Mouse (Mus musculus): ENCODE data around the gene Ttll1.
A peak's percentile ranks its signal among the peaks of the same experiment; 100 is the strongest.

Gene Ttll1

DNA sequence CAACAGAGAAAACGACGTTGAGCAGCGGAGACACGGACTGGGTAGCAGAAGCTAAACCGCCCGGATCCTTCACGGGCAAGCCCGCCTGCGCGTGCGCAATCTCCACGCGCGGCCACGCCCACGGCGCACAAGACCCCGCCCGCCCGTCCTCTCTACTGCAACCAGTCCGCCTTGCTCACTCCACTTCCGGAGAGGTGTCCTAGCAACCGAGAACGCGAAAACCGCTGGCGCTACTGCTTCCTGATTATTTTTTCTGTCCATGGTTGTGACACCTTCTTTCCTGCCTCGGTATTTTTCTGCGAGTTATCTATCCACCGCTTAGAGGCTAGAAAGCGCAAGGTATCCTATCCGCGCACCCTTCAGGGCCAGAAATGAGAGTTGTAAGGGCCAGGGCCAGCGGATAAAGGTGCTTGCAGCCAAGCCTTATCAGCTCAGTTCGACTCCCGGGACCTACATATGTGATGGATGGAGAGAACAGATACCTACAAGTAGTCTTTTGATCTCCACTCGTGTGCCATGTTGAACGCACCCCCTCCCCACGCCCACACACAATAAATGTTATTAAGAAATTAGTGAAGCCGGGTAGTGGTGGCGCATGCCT, at the start of gene Ttll1:
TSS of gene Ttll1 (minus strand) at position 89 of the 601 bp plus-strand sequence.
- DNase-seq (ENCODE audit: low read depth), result peak; percentile 87

GRCm38 (mm10) chr15:83555161-83555974, 44.7 kb upstream of the Ttll1 start:
- DNase-seq (ENCODE audit: low read depth), result peak; percentile 70

- no peak for DNase-seq (ENCODE audit: low read depth)
Observed at GRCm38 (mm10) chr15:83553831-83554230, 43.1 kb upstream of the Ttll1 start.

DNA sequence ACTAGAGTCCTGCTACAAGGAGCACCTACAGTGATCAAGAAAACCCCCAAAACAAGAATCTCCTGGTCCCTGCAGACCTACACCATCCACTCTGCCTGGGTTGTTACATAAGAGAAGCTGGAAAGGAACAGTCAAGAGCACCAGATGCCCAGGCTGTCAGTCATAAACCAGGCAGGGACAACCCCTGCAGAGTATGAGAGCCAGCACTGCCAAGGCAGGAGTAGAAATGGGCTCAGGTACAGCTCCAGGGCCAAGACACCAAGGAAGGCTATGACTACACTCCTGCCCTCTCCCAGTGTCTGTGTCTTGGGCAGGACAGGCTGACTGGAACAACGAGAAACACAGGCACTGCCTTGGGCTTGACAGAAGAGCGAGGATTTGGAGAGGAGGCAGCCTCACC, 39.4 kb upstream of the Ttll1 start:
- no peak for DNase-seq (ENCODE audit: low read depth)

DNA sequence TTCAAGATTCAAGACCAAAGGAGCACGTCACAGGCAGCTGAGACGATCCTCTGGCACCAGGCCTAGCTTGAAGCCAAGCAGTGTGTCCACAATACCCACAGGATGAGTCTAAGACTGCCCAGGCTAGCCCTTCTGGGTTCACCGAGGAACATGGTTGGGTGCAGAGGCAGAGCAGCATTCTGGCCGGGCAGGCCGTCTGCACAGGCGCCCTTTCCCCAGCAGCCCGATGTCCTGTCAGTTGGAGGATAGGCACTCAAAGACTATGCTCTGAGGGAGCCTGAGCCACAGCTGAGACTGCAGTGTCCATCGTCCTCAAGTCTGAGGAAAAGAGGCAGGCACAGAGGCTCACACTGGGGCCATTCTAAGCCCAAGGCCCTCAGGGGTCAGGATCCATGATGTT, 36.5 kb upstream of the Ttll1 start:
- no peak for DNase-seq (ENCODE audit: low read depth)

- no peak for DNase-seq (ENCODE audit: low read depth)
Observed at GRCm38 (mm10) chr15:83546029-83546428, 35.3 kb upstream of the Ttll1 start.

DNA sequence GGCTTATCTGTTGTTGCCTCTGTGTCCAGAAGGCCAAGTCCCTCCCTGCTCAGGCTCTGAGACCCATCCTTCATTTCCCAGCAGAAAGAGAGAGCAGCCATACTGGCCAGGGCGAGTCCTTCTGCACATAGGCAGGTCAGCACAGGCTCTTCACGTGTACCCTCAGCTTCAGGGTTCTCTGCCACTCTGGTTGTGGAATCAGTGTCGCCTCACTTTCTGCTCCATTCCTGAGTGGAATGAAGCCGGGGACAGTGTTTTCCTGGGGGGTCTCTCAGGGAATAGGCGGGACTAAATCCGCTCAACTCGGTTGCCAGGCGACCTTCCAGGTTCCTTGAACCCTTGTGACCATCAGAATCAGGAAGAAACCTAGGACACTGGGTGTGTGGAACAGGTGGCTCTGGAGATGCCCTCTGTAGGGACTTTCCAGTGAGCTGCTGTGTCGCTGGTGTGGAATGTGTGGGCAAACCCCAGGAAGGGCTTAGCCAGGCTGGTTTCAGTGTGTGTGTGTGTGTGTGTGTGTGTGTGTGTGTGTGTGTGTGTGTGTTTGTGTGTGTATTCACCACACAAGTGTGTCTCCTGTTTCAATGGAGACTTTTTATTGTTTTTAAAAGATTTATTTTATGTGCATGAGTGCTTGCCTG, 31.1 kb upstream of the Ttll1 start:
- no peak for DNase-seq (ENCODE audit: low read depth)

- no peak for DNase-seq (ENCODE audit: low read depth)
Observed at GRCm38 (mm10) chr15:83539905-83540304, 29.2 kb upstream of the Ttll1 start.

- no peak for DNase-seq (ENCODE audit: low read depth)
Observed at GRCm38 (mm10) chr15:83538855-83539254, 28.2 kb upstream of the Ttll1 start.

DNA sequence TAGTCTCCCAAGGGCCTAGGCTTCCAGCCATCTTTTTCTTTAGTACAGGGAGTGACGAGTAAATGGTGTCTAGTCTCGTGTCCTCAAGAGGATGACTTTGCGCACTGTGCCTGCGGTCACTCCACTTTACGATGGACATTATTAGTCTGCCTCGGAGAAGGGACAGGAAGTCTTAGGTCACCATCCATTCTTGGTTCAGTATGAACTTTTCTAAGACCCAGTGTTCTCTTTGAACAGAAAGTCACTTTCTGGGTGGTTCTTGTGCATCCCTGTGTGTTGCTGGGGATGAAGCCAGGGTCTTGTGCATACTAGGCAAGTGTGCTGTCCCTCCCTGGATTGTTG, 25.2 kb upstream of the Ttll1 start:
- DNase-seq (ENCODE audit: low read depth), result no peak

DNA sequence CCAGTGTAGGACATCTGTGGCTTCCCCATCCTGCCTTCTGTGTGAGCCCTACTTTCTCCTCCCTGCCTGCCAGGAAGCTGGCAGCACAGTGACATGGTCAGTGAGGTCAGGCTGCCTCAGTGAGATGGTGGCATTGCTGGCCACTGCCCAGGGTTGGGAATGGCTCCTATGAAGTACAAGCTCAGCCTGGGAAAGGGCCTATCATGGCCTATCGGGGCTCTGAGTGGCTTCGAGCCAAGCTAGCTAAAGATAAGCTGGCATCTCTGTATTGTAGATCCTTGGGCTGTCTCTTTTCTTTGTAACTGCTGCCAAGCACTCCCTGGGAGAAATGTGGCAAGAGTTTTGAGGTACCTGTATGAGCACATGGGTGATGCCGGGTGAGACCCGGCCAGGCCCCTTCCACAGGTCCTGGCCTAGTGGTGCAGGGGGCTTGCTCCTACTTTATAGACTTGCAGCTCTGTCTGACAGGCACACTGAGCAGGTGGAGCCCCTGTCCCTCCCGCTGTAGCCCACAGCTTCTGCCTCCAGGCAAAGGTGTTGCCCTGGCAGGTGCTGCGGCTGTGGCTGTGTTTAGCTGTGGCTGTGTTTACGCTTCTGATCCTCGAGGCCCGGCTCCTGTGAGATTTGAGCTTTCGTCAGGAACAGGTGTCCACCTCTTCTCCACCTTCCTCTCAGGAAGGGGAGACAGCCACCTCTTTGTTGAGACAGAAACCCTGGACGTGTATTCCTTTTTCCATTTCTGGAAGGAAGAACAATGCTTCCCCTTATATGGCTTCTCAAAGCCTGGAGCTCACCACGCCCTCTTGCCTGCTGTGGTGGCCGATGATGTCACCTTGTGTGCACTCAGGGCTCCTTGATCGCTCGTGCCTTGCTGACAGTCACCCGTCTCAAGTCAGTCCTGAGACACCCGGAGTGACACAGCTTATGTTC, 24.5 kb upstream of the Ttll1 start:
- no peak for DNase-seq (ENCODE audit: low read depth)

DNA sequence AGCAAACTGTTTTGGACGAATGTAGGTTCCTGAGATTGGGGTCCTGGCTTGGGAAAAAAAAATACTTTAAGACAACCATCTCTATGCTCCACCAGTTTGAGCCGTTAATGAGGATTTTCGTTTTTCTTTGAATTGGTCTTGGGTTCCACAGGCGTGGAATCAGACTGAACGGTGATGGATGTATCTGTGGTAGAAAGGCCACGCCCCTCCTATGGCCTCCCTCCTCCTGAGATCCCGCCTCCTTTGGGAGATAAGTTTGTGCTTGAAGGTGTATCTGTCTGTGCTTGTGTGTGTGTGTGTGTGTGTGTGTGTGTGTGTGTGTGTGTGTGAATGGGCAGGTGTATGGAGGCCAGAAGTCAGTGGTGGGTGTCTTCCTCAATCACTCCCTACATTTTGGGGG, 21.9 kb upstream of the Ttll1 start:
- no peak for DNase-seq (ENCODE audit: low read depth)

DNA sequence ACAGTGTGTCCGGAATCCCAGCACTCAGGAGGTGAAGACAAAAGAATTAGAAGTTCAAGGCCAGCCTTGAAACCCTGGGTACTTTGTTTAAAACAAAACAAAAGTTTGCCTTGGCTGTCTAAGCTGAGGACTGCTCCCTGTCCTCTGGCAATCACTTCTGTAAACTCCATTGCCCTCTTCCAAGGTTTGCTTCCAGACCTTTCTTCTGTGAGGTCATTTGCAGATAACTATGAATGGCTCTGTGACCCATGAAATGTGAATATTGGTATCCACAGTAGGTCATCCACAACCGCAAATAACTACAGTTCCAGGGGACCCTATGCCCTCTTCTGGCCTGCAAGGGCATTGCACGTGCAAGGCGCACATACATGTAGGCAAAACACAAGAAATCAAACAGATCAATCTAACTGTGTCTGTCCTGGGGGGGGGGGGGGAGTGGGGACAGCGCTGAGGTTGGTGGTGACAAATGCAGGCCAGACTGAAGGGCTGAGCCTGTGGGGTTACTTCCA, 21.3 kb upstream of the Ttll1 start:
- no peak for DNase-seq (ENCODE audit: low read depth)

DNA sequence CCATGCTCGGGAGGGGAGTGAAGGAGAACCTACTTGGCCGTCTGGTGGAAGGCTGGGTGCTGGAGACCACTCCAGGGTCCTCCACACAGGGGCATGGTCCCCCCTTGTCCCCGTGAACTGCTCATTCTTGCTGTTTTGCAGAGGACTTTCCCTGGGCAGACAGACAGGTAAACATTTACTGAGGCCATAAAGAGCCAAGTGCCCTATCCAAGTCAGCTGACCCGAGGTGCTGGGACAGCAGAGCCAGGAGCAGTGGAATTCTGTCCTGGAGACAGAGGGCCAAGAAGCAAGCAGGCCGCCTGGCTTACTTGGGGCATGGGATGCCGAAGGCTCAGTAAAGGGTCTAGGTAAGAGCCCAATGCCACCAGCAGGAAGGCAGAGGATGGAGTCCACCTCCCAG, 20.0 kb upstream of the Ttll1 start:
- no peak for DNase-seq (ENCODE audit: low read depth)

DNA sequence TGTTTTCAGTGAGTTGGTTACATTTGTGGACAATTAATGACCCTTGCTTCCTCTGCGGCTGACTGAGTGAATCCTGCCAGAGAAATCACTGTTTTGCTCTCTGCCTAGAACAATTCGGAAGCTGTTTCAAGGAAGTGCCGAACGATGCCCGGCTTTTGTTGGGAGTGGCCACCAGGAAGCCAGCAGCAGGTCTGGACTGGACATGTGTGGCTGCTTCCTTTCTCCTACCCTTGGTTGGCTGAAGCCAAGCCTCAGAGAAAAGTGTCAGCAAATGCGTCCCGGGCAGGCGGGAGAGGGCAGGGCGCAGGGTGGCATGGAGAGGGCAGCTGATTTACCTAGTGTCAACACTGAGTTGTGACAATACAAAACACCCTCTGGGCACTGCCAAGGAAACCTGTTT, 19.5 kb upstream of the Ttll1 start:
- no peak for DNase-seq (ENCODE audit: low read depth)

- DNase-seq (ENCODE audit: low read depth), result no peak
Observed at GRCm38 (mm10) chr15:83529765-83530164, 19.1 kb upstream of the Ttll1 start.

- DNase-seq (ENCODE audit: low read depth), result no peak
Observed at GRCm38 (mm10) chr15:83528892-83529291, 18.2 kb upstream of the Ttll1 start.

GRCm38 (mm10) chr15:83527747-83528146, 17.1 kb upstream of the Ttll1 start:
- DNase-seq (ENCODE audit: low read depth), result no peak

- no peak for DNase-seq (ENCODE audit: low read depth)
Observed at GRCm38 (mm10) chr15:83527092-83527437, 16.4 kb upstream of the Ttll1 start.

GRCm38 (mm10) chr15:83526424-83527091, 15.9 kb upstream of the Ttll1 start, which contains the start of gene Bik:
TSS of gene Bik (plus strand) at chr15:83526862.
- no peak for DNase-seq (ENCODE audit: low read depth)

DNA sequence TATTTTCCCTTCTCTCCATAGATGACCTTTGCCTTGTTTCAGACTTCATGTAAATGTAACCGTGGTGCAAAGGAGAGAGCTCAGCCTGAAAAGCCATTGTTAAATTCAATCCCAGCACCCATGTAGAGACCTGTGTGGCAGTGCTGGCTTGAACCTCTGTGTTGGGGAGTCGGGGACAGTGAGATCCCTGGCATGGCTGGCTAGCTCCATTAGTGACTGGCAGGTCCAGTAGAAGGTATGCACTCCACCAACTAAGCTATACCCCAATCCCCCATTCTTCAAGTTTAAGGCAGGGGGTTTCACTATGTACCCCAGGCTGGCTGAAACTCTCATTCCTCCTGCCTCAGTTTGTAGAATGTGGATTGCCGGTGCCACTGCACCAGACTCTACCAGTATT, 13.6 kb upstream of the Ttll1 start:
- no peak for DNase-seq (ENCODE audit: low read depth)

Data from c-Kit-positive CD71-negative TER-119-negative erythroid progenitor cells, embryonic 14.5 days (primary cell).